Mouse (Mus musculus) forebrain, embryonic 11.5 days (tissue): Measurements from ENCODE around the gene Rdh13. TPM values are rescaled to one million over a fixed set of nuclear protein-coding genes. Genes with fewer than 3 reads are reported as not detected.

Experiments
- ATAC-seq: fragments of 200-750 bp; cut with Nextera tagmentation; replicated peaks from 2 replicates; pipeline ENCODE4 v1.8.0; 2017; ENCODE audit warnings: moderate TSS enrichment; ENCODE audit not compliant: low FRiP score
- DNase-seq: peaks from one replicate; pipeline ENCODE4 v3.0.0-alpha.2; 2017; ENCODE audit warnings: low spot score
- H3K27ac ChIP-seq: fragments of 300-500 bp; sonication (generic); 2 replicates; pipeline ENCODE4 v1.5.1; 2014; ENCODE audit warnings: low read depth, low read length
- H3K27me3 ChIP-seq: fragments of 300-500 bp; sonication (generic); 2 replicates; pipeline ENCODE4 v1.6.1; 2014; ENCODE audit warnings: mild to moderate bottlenecking, low read length, mixed read lengths; ENCODE audit not compliant: control insufficient read depth, insufficient read depth
- H3K36me3 ChIP-seq: fragments of 300-500 bp; sonication (generic); 2 replicates; pipeline ENCODE4 v1.6.1; 2014; ENCODE audit warnings: mild to moderate bottlenecking, low read length, moderate library complexity, mixed read lengths; ENCODE audit not compliant: control insufficient read depth, insufficient read depth
- H3K4me1 ChIP-seq: fragments of 300-500 bp; sonication (generic); replicated peaks from 2 replicates; pipeline ENCODE4 v1.6.1; 2014; ENCODE audit warnings: low read length, mixed read lengths; ENCODE audit not compliant: control insufficient read depth, insufficient read depth
- H3K4me2 ChIP-seq: fragments of 300-500 bp; sonication (generic); 2 replicates; pipeline ENCODE4 v1.6.1; 2014; ENCODE audit warnings: low read depth, mild to moderate bottlenecking, low read length, moderate library complexity, mixed read lengths; ENCODE audit not compliant: severe bottlenecking
- H3K4me3 ChIP-seq: fragments of 300-500 bp; sonication (generic); 2 replicates; pipeline ENCODE4 v1.5.1; 2014; ENCODE audit warnings: low read depth, low read length
- H3K9ac ChIP-seq: fragments of 300-500 bp; sonication (generic); 2 replicates; pipeline ENCODE4 v1.6.1; 2014; ENCODE audit warnings: low read length
- H3K9me3 ChIP-seq: fragments of 300-500 bp; sonication (generic); 2 replicates; pipeline ENCODE4 v1.6.1; 2016; ENCODE audit warnings: low read length, mixed read lengths; ENCODE audit not compliant: control insufficient read depth
- WGBS: fragments of 180-500 bp; shearing (Covaris S2); extraction: QIAGEN DNeasy Blood & Tissue Kit; methylation state at CpG from one replicate; pipeline ENCODE4 v1.1.7; 2014; 5-methylcytosine and 5-hydroxymethylcytosine counted together
- polyA plus RNA-seq: library from polyadenylated mRNA; unstranded; fragments of >200 nt; fragmentation: Nextera tagmentation; extraction: Ambion mirVana; gene quantifications from 2 replicates; pipeline ENCODE4 v1.2.1, GENCODE M21; 2014

Rdh13 gene
- polyA plus RNA-seq, 1 experiment from 2014 or later, result 28.4 TPM

GRCm38 (mm10) chr7:4448439-4448838 is 3.0 kb upstream of the Rdh13 start:
- H3K4me3 ChIP-seq, result no peak overlapping the region
- ATAC-seq, result no peak
- H3K27ac ChIP-seq, result no peak overlapping the region
- H3K36me3 ChIP-seq, result no peaks in the 10 kb centered on the region
- H3K4me1 ChIP-seq, result no peaks in the 10 kb centered on the region
- no peaks in the 10 kb centered on the region for H3K27me3 ChIP-seq
- H3K9ac ChIP-seq, result no peak overlapping the region
- H3K9me3 ChIP-seq, result no peaks in the 10 kb centered on the region
- no peak for DNase-seq
- H3K4me2 ChIP-seq, result no peak overlapping the region
- 87% methylated on average over 3 of the region's 3 CpGs for WGBS

- no peak for DNase-seq
- H3K27ac ChIP-seq, result no peak overlapping the region
- H3K4me2 ChIP-seq, result no peak overlapping the region
- H3K4me3 ChIP-seq, result no peak overlapping the region
- H3K36me3 ChIP-seq, result no peaks in the 10 kb centered on the region
- H3K4me1 ChIP-seq, result no peaks in the 10 kb centered on the region
- 0% methylated on average over 1 of the region's 1 CpGs for WGBS
- no peak for ATAC-seq
- no peaks in the 10 kb centered on the region for H3K27me3 ChIP-seq
- no peak overlapping the region for H3K9ac ChIP-seq
- no peaks in the 10 kb centered on the region for H3K9me3 ChIP-seq
Measured at GRCm38 (mm10) chr7:4447138-4447537, 1.7 kb upstream of the Rdh13 start.

GRCm38 (mm10) chr7:4440549-4440948 is 4.9 kb downstream of the Rdh13 start:
- no peak overlapping the region for H3K9ac ChIP-seq
- no peak overlapping the region for H3K4me3 ChIP-seq
- H3K9me3 ChIP-seq, result no peaks in the 10 kb centered on the region
- H3K4me1 ChIP-seq, result no peaks in the 10 kb centered on the region
- ATAC-seq, result no peak
- H3K36me3 ChIP-seq, result no peaks in the 10 kb centered on the region; the same call in 1 of the 2 replicates
- H3K4me2 ChIP-seq, result no peak overlapping the region
- no peak for DNase-seq
- H3K27ac ChIP-seq, result no peak overlapping the region
- H3K27me3 ChIP-seq, result no peaks in the 10 kb centered on the region
- 92% methylated on average over 10 of the region's 10 CpGs for WGBS

- H3K36me3 ChIP-seq, result no peaks in the 10 kb centered on the region; the same call in 1 of the 2 replicates
- WGBS, result 88% methylated on average over 2 of the region's 2 CpGs
- peak; percentile 8 for DNase-seq
- H3K27me3 ChIP-seq, result no peaks in the 10 kb centered on the region
- no peak overlapping the region for H3K27ac ChIP-seq
- H3K4me3 ChIP-seq, result no peak overlapping the region
- H3K4me1 ChIP-seq, result no peaks in the 10 kb centered on the region
- ATAC-seq, result no peak
- no peaks in the 10 kb centered on the region for H3K9me3 ChIP-seq
- no peak overlapping the region for H3K9ac ChIP-seq
- no peak overlapping the region for H3K4me2 ChIP-seq
Measured at GRCm38 (mm10) chr7:4437721-4438120, 7.7 kb downstream of the Rdh13 start.

GRCm38 (mm10) chr7:4432026-4432425 is 13.4 kb downstream of the Rdh13 start:
- WGBS, result 92% methylated on average over 8 of the region's 8 CpGs
- Histone ChIP-seq H3K4me2 (no peak overlapping the region), H3K36me3 (no peaks in the 10 kb centered on the region; the same call in 1 of the 2 replicates), H3K4me1 (no peaks in the 10 kb centered on the region), H3K4me3 (no peak overlapping the region), H3K9ac (no peak overlapping the region), H3K9me3 (no peaks in the 10 kb centered on the region), H3K27me3 (no peaks in the 10 kb centered on the region), H3K27ac (no peak overlapping the region)
- ATAC-seq (no peak), DNase-seq (no peak)

GRCm38 (mm10) chr7:4431548-4431947 is 13.9 kb downstream of the Rdh13 start:
- no peak for ATAC-seq
- H3K9ac ChIP-seq, result no peak overlapping the region
- peak; percentile 89 for DNase-seq
- H3K4me2 ChIP-seq, result no peak overlapping the region
- no peaks in the 10 kb centered on the region; the same call in 1 of the 2 replicates for H3K36me3 ChIP-seq
- no peak overlapping the region for H3K27ac ChIP-seq
- no peak overlapping the region for H3K4me3 ChIP-seq
- no peaks in the 10 kb centered on the region for H3K4me1 ChIP-seq
- no peaks in the 10 kb centered on the region for H3K9me3 ChIP-seq
- 80% methylated on average over 6 of the region's 6 CpGs for WGBS
- H3K27me3 ChIP-seq, result no peaks in the 10 kb centered on the region

- Histone ChIP-seq H3K4me2 (no peak overlapping the region), H3K36me3 (no peaks in the 10 kb centered on the region; the same call in 1 of the 2 replicates), H3K9me3 (no peaks in the 10 kb centered on the region), H3K27me3 (no peaks in the 10 kb centered on the region), H3K4me3 (no peak overlapping the region), H3K4me1 (no peaks in the 10 kb centered on the region), H3K27ac (no peak overlapping the region), H3K9ac (no peak overlapping the region)
- 92% methylated on average over 9 of the region's 9 CpGs for WGBS
- DNase-seq (no peak), ATAC-seq (no peak)
Measured at GRCm38 (mm10) chr7:4430246-4430844, 15.1 kb downstream of the Rdh13 start.

- 79% methylated on average over 7 of the region's 7 CpGs for whole genome bisulfite sequencing
- Histone ChIP-seq H3K9ac (no peak overlapping the region), H3K9me3 (no peaks in the 10 kb centered on the region), H3K27ac (no peak overlapping the region), H3K4me1 (no peaks in the 10 kb centered on the region), H3K36me3 (no peaks in the 10 kb centered on the region; the same call in 1 of the 2 replicates), H3K4me3 (no peak overlapping the region), H3K27me3 (no peaks in the 10 kb centered on the region), H3K4me2 (no peak overlapping the region)
- peak; percentile 90 for ATAC-seq
- DNase-seq, result peak; percentile 91
Measured at GRCm38 (mm10) chr7:4427161-4427912, 18.1 kb downstream of the Rdh13 start.

- 75% methylated on average over 4 of the region's 4 CpGs for WGBS
- Histone ChIP-seq H3K27me3 (no peaks in the 10 kb centered on the region), H3K4me3 (no peak overlapping the region), H3K4me2 (no peak overlapping the region), H3K27ac (no peak overlapping the region), H3K36me3 (no peaks in the 10 kb centered on the region), H3K9me3 (no peaks in the 10 kb centered on the region), H3K4me1 (no peaks in the 10 kb centered on the region), H3K9ac (no peak overlapping the region)
- ATAC-seq (no peak), DNase-seq (no peak)
Measured at GRCm38 (mm10) chr7:4420230-4420629, 25.2 kb downstream of the Rdh13 start.
